Mouse (Mus musculus) kidney, embryonic 15.5 days (tissue): Measurements from ENCODE around the gene Olfr721-ps1. TPM values are rescaled to one million over a fixed set of nuclear protein-coding genes. Genes with fewer than 3 reads are reported as not detected.

Experiments
- ATAC-seq: fragments of 200-750 bp; cut with Nextera tagmentation; replicated peaks from 2 replicates; pipeline ENCODE4 v1.8.0; 2017; ENCODE audit warnings: moderate TSS enrichment; ENCODE audit not compliant: low FRiP score
- H3K27ac ChIP-seq: fragments of 300-500 bp; sonication (generic); 2 replicates; pipeline ENCODE4 v1.5.1; 2015; ENCODE audit warnings: mild to moderate bottlenecking, inconsistent platforms
- H3K27me3 ChIP-seq: fragments of 300-500 bp; sonication (generic); 2 replicates; pipeline ENCODE4 v1.6.1; 2015; ENCODE audit warnings: inconsistent platforms
- H3K36me3 ChIP-seq: fragments of 300-500 bp; sonication (generic); 2 replicates; pipeline ENCODE4 v1.6.1; 2015; ENCODE audit warnings: inconsistent platforms
- H3K4me1 ChIP-seq: fragments of 300-500 bp; sonication (generic); 2 replicates; pipeline ENCODE4 v1.6.1; 2015; ENCODE audit warnings: inconsistent platforms
- H3K4me2 ChIP-seq: fragments of 300-500 bp; sonication (generic); 2 replicates; pipeline ENCODE4 v1.6.1; 2015; ENCODE audit warnings: moderate library complexity, mild to moderate bottlenecking, inconsistent platforms
- H3K4me3 ChIP-seq: fragments of 300-500 bp; sonication (generic); replicated peaks from 2 replicates; pipeline ENCODE4 v1.5.1; 2015; ENCODE audit warnings: mild to moderate bottlenecking, inconsistent platforms
- H3K9ac ChIP-seq: fragments of 300-500 bp; sonication (generic); 2 replicates; pipeline ENCODE4 v1.6.1; 2015; ENCODE audit warnings: mild to moderate bottlenecking, inconsistent platforms
- H3K9me3 ChIP-seq: fragments of 300-500 bp; sonication (generic); replicated peaks from 2 replicates; pipeline ENCODE4 v1.6.1; 2016; ENCODE audit warnings: inconsistent platforms
- WGBS: fragments of 180-500 bp; shearing (Covaris S2); methylation state at CpG from one replicate; pipeline ENCODE4 v1.1.7; 2015; ENCODE audit warnings: mixed read lengths; 5-methylcytosine and 5-hydroxymethylcytosine counted together
- polyA plus RNA-seq: library from polyadenylated mRNA; unstranded; fragments of >200 nt; fragmentation: Nextera tagmentation; extraction: Ambion mirVana; gene quantifications from 2 replicates; pipeline ENCODE4 v1.2.1, GENCODE M21; 2015

Olfr721-ps1 gene
- polyA plus RNA-seq = not detected in 2 replicates

DNA sequence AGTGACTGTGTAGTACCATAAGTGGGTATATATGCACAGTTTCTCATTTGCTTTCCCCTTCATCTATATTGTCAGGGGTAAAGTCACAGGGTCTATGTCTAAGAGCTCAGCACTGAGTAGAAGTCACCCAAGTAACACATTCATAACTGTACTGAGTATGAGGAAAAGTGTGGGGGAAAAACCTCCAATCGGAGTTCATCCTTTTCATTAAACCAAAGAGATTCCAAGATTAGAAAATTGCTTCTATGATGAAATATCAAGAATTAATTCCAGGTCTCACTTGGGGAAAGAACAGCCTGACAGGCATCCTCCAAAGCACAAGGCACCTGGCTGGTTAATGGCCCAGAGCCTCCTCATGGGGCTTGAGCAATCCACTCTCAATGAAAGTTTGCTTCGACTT lies at the start of gene Olfr721-ps1:
Gene Olfr721-ps1, plus strand, starts transcription at position 301 of the 400 bp plus-strand sequence.
- H3K36me3 ChIP-seq = no peaks in the 10 kb centered on the region
- WGBS = 82% methylated on average over 2 of the region's 2 CpGs
- no peak within 1 kb of the TSS for H3K9ac ChIP-seq
- H3K4me2 ChIP-seq = no peak within 1 kb of the TSS
- H3K27me3 ChIP-seq = no peaks in the 10 kb centered on the region
- no peaks in the 10 kb centered on the region for H3K9me3 ChIP-seq
- no peaks in the 10 kb centered on the region for H3K4me1 ChIP-seq
- H3K4me3 ChIP-seq = no peak within 1 kb of the TSS
- no peak for ATAC-seq
- H3K27ac ChIP-seq = no peak within 1 kb of the TSS

DNA sequence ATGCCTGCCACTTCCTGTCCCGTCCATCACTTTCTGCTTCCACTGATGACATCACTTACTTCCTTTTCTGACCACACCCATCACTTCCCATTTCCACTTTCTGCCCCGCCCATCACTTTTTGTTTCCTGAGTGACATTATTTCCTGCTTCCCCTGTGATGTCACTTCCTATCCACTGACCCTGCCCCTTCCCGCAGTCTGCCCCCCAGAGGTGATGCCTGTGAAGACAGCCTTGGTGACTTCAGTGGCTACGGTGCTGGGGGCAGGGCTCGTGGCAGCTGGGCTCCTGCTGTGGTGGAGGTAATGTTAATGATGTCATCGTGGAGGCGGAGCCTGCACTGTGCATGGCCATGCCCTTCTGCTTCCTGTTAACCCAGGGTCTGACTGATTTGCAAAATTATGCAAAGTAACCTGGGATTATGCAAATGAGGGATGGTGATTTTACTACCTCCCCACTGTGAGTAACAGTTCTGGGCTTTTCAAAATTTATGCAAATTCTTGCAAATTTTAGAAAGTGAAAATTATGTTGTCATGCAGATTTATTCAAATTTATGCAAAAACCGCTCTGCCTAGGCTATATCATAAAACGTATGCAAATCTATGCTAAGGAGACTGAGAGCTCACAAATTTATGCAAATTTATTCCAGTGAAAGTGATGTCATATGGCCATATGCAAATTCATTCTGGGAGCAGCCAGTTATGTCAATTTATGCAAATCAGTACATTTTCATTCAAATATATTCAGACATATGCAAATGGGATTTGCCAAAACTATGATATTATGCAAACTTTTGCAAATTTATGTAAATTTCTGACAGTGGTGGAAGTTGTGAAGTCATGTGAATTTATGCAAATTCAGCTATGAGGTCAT lies 49.1 kb upstream of the Olfr721-ps1 start:
- no peak overlapping the region for H3K4me2 ChIP-seq
- H3K9me3 ChIP-seq = peaks cover 76% of the 10 kb centered on the region
- no peak overlapping the region for H3K9ac ChIP-seq
- no peak overlapping the region for H3K4me3 ChIP-seq
- H3K27me3 ChIP-seq = no peaks in the 10 kb centered on the region
- H3K36me3 ChIP-seq = peaks cover 30% of the 10 kb centered on the region; the same call in 1 of the 2 replicates
- H3K27ac ChIP-seq = no peak overlapping the region
- H3K4me1 ChIP-seq = no peaks in the 10 kb centered on the region
- 95% methylated on average over 9 of the region's 9 CpGs for WGBS
- no peak for ATAC-seq

DNA sequence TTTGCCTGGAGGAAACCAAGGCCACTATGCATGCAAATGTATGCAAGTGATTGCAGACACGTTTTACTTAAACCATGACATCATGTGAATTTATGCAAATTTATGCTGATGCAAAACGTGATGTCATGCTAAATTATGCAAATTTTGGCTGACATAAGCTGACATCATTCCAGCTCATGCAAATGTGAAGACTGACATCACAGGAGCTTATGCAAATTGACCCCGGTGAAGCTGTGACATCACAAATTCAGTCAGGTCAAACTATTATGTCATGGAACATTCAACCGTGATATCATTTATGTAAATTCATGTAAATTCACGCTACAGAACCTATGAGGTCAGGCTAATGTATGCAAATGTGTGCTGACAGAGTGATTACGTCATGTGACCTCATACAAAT lies 48.5 kb upstream of the Olfr721-ps1 start:
- Histone ChIP-seq H3K36me3 (peaks cover 30% of the 10 kb centered on the region; the same call in 1 of the 2 replicates), H3K9me3 (peaks cover 71% of the 10 kb centered on the region), H3K4me1 (no peaks in the 10 kb centered on the region), H3K4me2 (no peak overlapping the region), H3K4me3 (no peak overlapping the region), H3K27ac (no peak overlapping the region), H3K9ac (no peak overlapping the region), H3K27me3 (no peaks in the 10 kb centered on the region)
- 86% methylated on average over 6 of the region's 6 CpGs for WGBS
- no peak for ATAC-seq

DNA sequence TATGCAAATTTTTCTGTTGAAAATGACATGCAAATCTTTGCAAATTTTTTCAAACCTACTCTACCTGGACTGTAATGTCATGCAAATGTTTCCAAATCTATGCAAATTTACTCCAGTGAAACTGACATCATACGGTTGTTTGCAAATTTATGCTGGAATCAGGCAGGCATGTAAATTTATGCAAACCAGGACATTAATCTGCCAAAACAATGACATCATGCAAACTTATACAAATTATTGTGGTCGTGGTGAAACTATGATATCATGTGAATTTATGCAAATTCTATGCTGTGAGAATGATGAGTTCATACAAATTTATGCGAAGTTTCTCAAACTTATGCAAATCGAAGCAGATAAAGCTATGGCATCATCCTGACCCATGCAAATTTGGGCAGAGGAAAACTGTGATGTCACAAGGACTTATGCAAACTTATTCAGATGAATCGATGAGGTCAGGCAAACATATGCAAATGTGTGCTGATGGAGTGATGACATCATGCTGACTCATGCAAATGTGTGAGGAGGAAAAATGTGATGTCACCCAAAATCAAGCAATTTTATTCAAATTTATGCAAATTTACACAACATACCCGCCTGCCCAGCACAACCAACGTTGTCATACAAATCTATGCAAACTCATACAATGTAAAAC lies 47.9 kb upstream of the Olfr721-ps1 start:
- 96% methylated on average over 7 of the region's 7 CpGs for WGBS

DNA sequence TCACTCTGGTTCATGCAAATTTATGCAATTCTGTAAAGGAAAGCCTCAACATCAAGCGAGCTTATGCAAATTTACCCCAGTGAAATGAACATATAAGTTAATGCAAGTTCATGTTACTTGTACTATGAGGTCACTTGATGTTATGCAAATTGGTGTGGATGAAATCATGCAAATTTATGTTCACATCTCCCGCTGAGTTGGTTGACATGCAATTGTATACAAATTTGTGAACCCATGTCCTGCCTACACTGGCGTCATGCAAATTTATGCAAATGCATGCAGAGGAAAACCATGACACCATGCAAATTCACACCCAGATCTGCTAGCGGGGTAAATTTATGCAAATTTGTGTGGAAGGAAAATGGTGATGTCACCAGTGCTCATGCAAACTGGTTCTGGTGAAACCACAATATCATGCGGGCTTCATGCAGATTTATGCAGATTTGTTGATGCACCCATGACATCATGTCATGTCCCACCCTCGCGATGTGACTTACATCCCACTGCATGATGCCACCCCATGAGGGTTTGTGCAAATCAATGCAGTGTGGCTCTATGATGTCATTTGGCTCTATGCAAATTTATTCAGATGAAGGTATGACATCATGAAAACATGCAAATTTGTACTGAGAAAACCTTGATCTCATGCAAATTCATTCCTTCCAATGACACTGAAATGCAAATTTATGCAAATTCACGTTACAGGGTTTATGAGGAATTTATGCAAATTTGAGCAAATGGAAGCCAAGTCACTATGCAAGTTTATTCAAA lies 47.2 kb upstream of the Olfr721-ps1 start:
- 95% methylated on average over 8 of the region's 8 CpGs for WGBS
- H3K9me3 ChIP-seq = peaks cover 58% of the 10 kb centered on the region

More for the DNA sequence above, 47.9 kb upstream of the Olfr721-ps1 start:
- H3K36me3 ChIP-seq = peaks cover 28% of the 10 kb centered on the region; the same call in 1 of the 2 replicates
- no peak for ATAC-seq
- no peak overlapping the region for H3K9ac ChIP-seq
- no peaks in the 10 kb centered on the region for H3K27me3 ChIP-seq
- H3K27ac ChIP-seq = no peak overlapping the region
- H3K4me3 ChIP-seq = no peak overlapping the region
- no peak overlapping the region for H3K4me2 ChIP-seq
- peaks cover 65% of the 10 kb centered on the region for H3K9me3 ChIP-seq
- H3K4me1 ChIP-seq = no peaks in the 10 kb centered on the region

DNA sequence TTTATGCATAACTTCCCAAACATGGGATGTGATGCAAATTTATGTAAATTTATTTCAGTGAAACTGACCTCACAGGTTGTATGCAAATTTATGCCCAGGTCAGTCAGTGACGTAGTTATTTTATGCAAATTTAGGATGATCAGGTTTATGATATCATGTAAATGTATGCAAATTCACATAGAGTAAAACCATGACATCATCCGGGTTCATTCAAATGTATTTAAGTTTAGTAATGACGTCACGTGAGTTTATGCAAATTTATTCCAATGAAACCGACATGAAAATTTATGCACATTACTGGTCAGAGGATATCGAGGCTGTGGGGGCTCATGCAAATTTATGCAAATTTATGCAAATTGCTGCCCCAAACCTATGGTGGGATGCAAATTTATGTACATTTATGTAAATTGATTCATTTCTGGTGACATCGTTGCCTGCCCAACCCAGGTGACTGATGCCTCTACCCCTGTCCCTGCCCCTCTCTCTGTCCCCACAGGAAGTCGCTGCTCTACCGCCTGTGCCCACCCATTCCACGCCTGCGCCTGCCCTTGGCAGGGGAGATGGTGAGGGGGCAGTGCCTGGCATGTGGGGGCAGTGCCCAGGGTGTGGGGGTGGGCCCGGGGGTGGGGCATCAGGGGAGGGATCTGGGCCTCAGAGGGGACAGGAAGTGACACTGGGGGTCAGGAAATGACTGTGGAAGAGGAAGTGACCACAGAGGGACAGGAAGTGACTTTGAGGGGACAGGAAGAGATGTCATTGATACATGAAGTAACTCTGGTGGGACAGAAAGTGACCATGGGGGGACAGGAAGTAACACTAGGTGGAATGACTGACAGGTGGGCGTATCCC lies 46.4 kb upstream of the Olfr721-ps1 start:
- 94% methylated on average over 13 of the region's 13 CpGs for WGBS
- Histone ChIP-seq H3K27ac (no peak overlapping the region), H3K27me3 (no peaks in the 10 kb centered on the region), H3K9ac (no peak overlapping the region), H3K4me1 (no peaks in the 10 kb centered on the region), H3K4me2 (no peak overlapping the region), H3K4me3 (no peak overlapping the region), H3K36me3 (0 out of 2 replicates have a peak, but pooled peaks cover 13% of the 10 kb centered on the region), H3K9me3 (peaks cover 50% of the 10 kb centered on the region)
- peak; percentile 26; the same call in 1 of the 2 replicates for ATAC-seq

More for the DNA sequence above, 47.2 kb upstream of the Olfr721-ps1 start:
- H3K4me3 ChIP-seq = no peak overlapping the region
- H3K27ac ChIP-seq = no peak overlapping the region
- peaks cover 21% of the 10 kb centered on the region; the same call in 1 of the 2 replicates for H3K36me3 ChIP-seq
- ATAC-seq = no peak
- no peaks in the 10 kb centered on the region for H3K4me1 ChIP-seq
- H3K4me2 ChIP-seq = no peak overlapping the region
- no peaks in the 10 kb centered on the region for H3K27me3 ChIP-seq
- no peak overlapping the region for H3K9ac ChIP-seq

DNA sequence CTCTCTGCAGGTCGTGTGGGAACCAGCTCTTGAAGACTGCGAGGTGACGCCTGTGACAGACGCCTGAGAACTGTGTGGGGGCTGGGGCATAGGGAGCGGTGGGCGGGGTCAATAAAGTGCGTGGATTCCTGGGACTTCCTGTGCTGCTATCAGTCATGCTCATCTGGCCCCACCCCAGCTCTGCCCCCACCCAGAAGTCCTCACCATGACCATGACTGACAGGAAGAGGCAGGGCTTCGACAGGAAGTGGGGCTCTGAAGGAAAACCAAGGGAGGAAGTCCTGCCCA lies 45.8 kb upstream of the Olfr721-ps1 start:
- peaks cover 44% of the 10 kb centered on the region for H3K9me3 ChIP-seq
- H3K27ac ChIP-seq = no peak overlapping the region
- no peak overlapping the region for H3K4me3 ChIP-seq
- H3K36me3 ChIP-seq = 0 out of 2 replicates have a peak, but pooled peaks cover 8% of the 10 kb centered on the region
- H3K4me1 ChIP-seq = no peaks in the 10 kb centered on the region
- no peaks in the 10 kb centered on the region for H3K27me3 ChIP-seq
- WGBS = 91% methylated on average over 8 of the region's 8 CpGs
- ATAC-seq = no peak
- H3K4me2 ChIP-seq = no peak overlapping the region
- no peak overlapping the region for H3K9ac ChIP-seq

DNA sequence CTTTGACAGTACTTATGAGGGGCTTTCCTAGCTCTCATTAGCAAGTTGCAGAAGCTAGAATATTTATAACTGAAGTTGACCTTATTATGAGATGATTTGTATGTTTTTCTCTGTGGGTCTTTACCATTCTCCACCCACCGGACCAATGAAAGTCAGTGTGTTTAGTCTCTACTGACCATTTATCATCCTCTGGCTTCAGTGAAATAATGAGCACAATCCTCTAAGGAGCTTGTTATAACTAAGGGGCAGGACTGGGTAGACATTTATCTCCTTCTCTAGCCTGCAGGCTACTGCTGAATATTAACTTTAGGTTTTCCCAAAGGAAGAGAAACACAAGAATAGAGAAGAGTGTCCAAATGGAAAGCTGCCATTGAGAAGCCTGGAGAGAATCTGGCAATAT lies 5.6 kb upstream of the Olfr721-ps1 start:
- WGBS = 55% methylated on average over 1 of the region's 1 CpGs
- H3K4me1 ChIP-seq = no peaks in the 10 kb centered on the region
- ATAC-seq = no peak

DNA sequence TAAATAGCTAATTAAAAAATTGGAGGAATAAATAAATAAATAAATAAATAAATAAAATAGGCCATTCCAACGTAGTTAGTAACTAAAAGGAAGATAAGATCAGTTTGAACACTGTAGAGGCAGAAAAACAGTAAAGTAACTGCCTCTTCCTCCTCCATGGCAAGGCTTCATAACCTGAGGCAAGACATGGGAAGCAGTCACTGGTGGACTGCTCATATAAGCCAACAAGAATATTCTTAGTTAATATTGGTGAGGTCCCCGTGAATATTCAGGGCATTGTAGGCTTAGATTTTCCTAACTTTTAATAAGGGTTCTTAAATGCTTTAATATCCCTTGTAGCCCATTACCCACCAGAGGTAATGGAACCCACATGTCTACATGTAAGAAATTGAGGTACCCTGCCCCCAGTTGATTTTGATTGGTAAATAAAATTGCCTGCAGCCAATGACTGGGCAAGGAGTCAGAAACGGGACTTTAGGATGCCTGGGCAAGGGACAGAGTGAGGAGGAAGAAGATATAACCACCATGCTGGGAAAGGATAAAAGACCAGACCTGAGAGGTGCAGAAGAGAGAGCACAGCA lies 35.1 kb downstream of the Olfr721-ps1 start:
- H3K27ac ChIP-seq = no peak overlapping the region
- no peak overlapping the region for H3K4me2 ChIP-seq
- ATAC-seq = no peak
- no peaks in the 10 kb centered on the region for H3K36me3 ChIP-seq
- no peak overlapping the region for H3K4me3 ChIP-seq
- WGBS = 71% methylated on average over 3 of the region's 3 CpGs
- H3K27me3 ChIP-seq = no peaks in the 10 kb centered on the region
- no peaks in the 10 kb centered on the region for H3K9me3 ChIP-seq
- no peak overlapping the region for H3K9ac ChIP-seq
- no peaks in the 10 kb centered on the region for H3K4me1 ChIP-seq

More for the DNA sequence above, 5.6 kb upstream of the Olfr721-ps1 start:
- no peaks in the 10 kb centered on the region for H3K27me3 ChIP-seq
- no peaks in the 10 kb centered on the region for H3K36me3 ChIP-seq
- H3K4me2 ChIP-seq = no peak overlapping the region
- H3K4me3 ChIP-seq = no peak overlapping the region
- no peak overlapping the region for H3K9ac ChIP-seq
- no peak overlapping the region for H3K27ac ChIP-seq
- H3K9me3 ChIP-seq = no peaks in the 10 kb centered on the region
